Mouse (Mus musculus) liver, postnatal 0 days (tissue): ENCODE data around the gene Ccdc47. TPM values are rescaled to one million over a fixed set of nuclear protein-coding genes. Genes with fewer than 3 reads are reported as not detected.
A peak's percentile ranks its signal among the peaks of the same experiment; 100 is the strongest.

ENCODE experiments used
- ATAC-seq: fragments of 200-750 bp; cut with Nextera tagmentation; 2 replicates; pipeline ENCODE4 v1.8.0; 2017; ENCODE audit warnings: mild to moderate bottlenecking, moderate library complexity
- DNase-seq: peaks from one replicate; pipeline ENCODE4 v3.0.0-alpha.2; 2016
- H3K27ac ChIP-seq: fragments of 300-500 bp; sonication (generic); 2 replicates; pipeline ENCODE4 v1.5.1; 2014; ENCODE audit warnings: antibody characterized with exemption, moderate library complexity, mild to moderate bottlenecking, low read depth
- H3K27me3 ChIP-seq: fragments of 300-500 bp; sonication (generic); 2 replicates; pipeline ENCODE4 v1.6.1; 2014; ENCODE audit warnings: low read length, control low read depth, mixed read lengths; ENCODE audit not compliant: insufficient read depth
- H3K36me3 ChIP-seq: fragments of 300-500 bp; sonication (generic); replicated peaks from 2 replicates; pipeline ENCODE4 v1.6.1; 2014; ENCODE audit warnings: mild to moderate bottlenecking, control low read depth, low read length, moderate library complexity, mixed read lengths; ENCODE audit not compliant: insufficient read depth
- H3K4me1 ChIP-seq: fragments of 300-500 bp; sonication (generic); 2 replicates; pipeline ENCODE4 v1.6.1; 2014; ENCODE audit warnings: antibody characterized with exemption, mild to moderate bottlenecking, control low read depth; ENCODE audit not compliant: insufficient read depth
- H3K4me2 ChIP-seq: fragments of 300-500 bp; sonication (generic); 2 replicates; pipeline ENCODE4 v1.6.1; 2014; ENCODE audit warnings: low read depth, mild to moderate bottlenecking, low read length, moderate library complexity, mixed read lengths
- H3K4me3 ChIP-seq: fragments of 300-500 bp; sonication (generic); 2 replicates; pipeline ENCODE4 v1.5.1; 2014; ENCODE audit warnings: low read depth, low read length
- H3K9ac ChIP-seq: fragments of 300-500 bp; sonication (generic); replicated peaks from 2 replicates; pipeline ENCODE4 v1.6.1; 2014; ENCODE audit warnings: mild to moderate bottlenecking, moderate library complexity
- H3K9me3 ChIP-seq: fragments of 300-500 bp; sonication (generic); 2 replicates; pipeline ENCODE4 v1.6.1; 2016; ENCODE audit warnings: mild to moderate bottlenecking, control low read depth, low read length, mixed read lengths
- CTCF ChIP-seq: sonication (generic); IDR thresholded peaks from 2 replicates; pipeline ENCODE4 v1.5.1; 2016; ENCODE audit warnings: antibody characterized with exemption, low read depth
- EP300 ChIP-seq: IDR thresholded peaks from 2 replicates; pipeline ENCODE4 v1.6.1; 2016; ENCODE audit warnings: antibody characterized with exemption, low read depth, mild to moderate bottlenecking
- WGBS: fragments of 180-500 bp; shearing (Covaris S2); extraction: QIAGEN DNeasy Blood & Tissue Kit; methylation state at CpG from one replicate; pipeline ENCODE4 v1.1.7; 2014; ENCODE audit not compliant: insufficient replicate concordance; 5-methylcytosine and 5-hydroxymethylcytosine counted together
- polyA plus RNA-seq: library from polyadenylated mRNA; unstranded; fragments of >200 nt; fragmentation: Nextera tagmentation; extraction: Ambion mirVana; gene quantifications from 2 replicates; pipeline ENCODE4 v1.2.1, GENCODE M21; 2015

Ccdc47 gene
- polyA plus RNA-seq, 1 experiment from 2014 or later: 34.6 TPM

DNA sequence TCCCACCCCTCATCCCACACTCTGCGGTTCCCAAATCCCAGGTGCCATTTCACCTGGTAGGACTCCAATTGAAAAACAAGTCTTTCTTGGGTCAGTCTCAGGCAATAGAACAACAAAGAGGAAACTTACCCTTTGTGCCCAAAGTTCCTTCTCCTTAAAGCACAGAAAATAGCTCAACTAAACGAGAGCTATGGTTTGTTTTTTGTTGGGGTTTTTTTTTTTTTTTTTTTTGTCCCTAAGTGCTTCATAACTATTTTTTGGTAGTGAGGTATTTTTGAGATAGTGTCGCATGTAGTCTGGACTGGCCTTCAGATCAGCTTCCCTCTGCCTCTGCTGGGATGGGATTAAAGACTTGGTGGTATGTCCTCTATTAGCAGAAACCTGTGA lies 22.0 kb downstream of the Ccdc47 start:
- no peak for DNase-seq

DNA sequence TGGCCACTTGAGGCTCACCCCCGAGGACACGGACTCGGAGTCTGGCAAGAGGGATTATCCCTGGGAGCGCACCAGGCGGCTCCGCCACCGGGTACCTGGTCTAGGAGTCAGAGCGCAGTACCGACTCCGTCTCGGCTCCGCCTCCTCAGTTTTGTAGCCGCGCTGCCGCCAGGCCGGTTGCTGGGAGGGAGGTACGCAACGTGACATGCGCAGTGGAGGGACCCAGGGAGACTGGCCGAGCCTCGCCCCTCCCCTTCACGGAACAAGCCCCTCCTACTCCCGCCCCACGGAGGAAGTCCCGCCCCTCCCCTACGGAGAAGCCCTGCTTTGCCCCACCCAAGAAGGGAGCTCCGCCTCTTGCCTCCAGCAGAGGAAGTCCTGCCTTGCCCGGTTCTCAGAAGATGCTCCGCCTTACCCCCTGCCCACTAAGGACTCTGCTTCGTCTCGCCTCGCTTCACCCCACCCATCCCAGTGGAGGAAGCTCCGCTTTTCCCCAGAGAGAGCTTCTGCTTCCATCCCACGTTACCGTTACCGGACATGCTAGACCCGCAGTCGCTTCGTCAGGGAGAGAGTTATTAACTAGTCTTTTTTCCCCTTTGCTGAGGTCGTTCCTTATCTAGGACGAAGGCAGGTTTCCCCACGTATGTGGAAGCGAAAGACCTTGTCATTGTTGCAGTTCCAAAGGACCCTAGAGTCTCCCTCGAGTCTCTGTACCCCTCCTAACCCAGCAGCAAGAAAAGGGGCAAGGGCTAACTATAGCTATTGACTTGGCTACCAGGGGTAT lies 22.6 kb downstream of the Ccdc47 start:
- no peaks in the 10 kb centered on the region for H3K9me3 ChIP-seq
- peak overlapping the region; percentile 68 for H3K9ac ChIP-seq
- peak; percentile 100 for DNase-seq
- peak overlapping the region; percentile 77 for H3K4me2 ChIP-seq
- H3K4me3 ChIP-seq: peak overlapping the region; percentile 59
- TF ChIP-seq CTCF: no peak
- no peak for TF ChIP-seq EP300
- peak overlapping the region; percentile 91 for H3K27ac ChIP-seq
- H3K27me3 ChIP-seq: no peaks in the 10 kb centered on the region
- peak; percentile 96 for ATAC-seq
- peaks cover 17% of the 10 kb centered on the region; the same call in 1 of the 2 replicates for H3K36me3 ChIP-seq
- WGBS: under 1% methylated on average over 42 of the region's 44 CpGs
- H3K4me1 ChIP-seq: peaks cover 28% of the 10 kb centered on the region

More for the DNA sequence above, 22.0 kb downstream of the Ccdc47 start:
- no peak for TF ChIP-seq CTCF
- TF ChIP-seq EP300: no peak
- Histone ChIP-seq H3K9me3 (no peaks in the 10 kb centered on the region), H3K4me2 (peak overlapping the region; percentile 77), H3K4me3 (peak overlapping the region; percentile 59), H3K36me3 (peaks cover 17% of the 10 kb centered on the region; the same call in 1 of the 2 replicates), H3K4me1 (peaks cover 28% of the 10 kb centered on the region), H3K9ac (peak overlapping the region; percentile 68), H3K27ac (peak overlapping the region; percentile 91), H3K27me3 (no peaks in the 10 kb centered on the region)
- WGBS: 23% methylated on average over 3 of the region's 3 CpGs
- ATAC-seq: no peak

DNA sequence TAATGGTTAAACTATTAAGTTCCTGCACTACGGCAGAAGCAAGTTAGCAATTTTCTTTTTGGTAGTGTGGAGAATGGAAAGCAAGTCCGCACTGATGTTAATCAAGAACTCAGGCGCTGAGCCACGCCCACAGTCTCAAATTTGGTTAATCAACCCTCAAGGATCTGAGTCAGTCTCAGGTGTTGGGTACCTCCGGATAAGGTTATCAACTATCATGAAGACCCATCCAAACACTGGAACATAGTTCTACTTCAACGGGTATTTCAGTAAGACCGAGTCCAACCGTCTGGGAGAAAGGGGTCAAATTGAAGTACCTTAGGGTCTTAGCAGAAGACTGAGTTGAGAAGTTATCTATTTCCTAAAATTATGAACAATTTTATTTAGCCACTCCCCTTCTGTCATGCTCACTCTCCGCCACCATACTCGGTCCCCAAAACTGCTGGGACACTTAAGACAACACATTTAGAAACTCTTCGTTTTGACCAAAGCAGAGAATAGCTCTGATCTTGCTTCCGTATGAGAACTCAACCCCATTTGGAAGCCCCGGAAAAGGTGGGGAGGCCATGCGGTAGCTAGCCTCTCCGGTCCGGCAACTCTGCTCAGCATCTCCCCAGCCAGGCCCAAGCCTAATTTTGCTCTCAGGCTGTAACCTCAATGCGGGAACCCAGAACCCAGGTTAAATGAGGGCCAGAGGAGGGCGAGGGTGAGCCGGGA lies 23.3 kb downstream of the Ccdc47 start:
- peak overlapping the region; percentile 76 for H3K27ac ChIP-seq
- H3K4me3 ChIP-seq: peak overlapping the region; percentile 59
- peak overlapping the region; percentile 73 for H3K4me2 ChIP-seq
- TF ChIP-seq EP300 (no peak), CTCF (peak; percentile 37)
- peaks cover 23% of the 10 kb centered on the region for H3K4me1 ChIP-seq
- H3K9me3 ChIP-seq: no peaks in the 10 kb centered on the region
- ATAC-seq (peak; percentile 52), DNase-seq (no peak)
- peaks cover 10% of the 10 kb centered on the region; the same call in 1 of the 2 replicates for H3K36me3 ChIP-seq
- H3K9ac ChIP-seq: peak overlapping the region; percentile 60
- no peaks in the 10 kb centered on the region for H3K27me3 ChIP-seq
- 8% methylated on average over 19 of the region's 19 CpGs for WGBS

DNA sequence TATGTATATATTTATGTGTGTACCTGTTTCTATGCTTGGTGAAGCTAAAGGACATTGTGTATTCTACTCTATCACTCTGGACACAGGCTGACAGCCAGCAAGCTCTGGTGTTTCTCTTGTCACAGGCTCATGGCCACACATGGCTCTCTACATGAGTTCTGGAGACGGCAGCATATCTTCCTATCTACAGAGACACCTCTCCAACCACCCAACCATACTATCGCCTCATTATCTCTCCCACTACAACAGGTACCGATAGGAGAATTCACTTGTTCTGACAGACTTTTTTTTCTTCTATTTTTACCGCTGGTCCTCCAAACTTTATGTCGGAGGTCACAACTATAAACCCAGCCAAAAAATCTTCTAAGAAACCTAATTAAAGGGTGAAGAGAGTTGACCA lies 23.9 kb downstream of the Ccdc47 start:
- Histone ChIP-seq H3K4me2 (peak overlapping the region; percentile 73), H3K36me3 (peaks cover 5% of the 10 kb centered on the region; the same call in 1 of the 2 replicates), H3K27ac (peak overlapping the region; percentile 76; the same call in 1 of the 2 replicates), H3K9me3 (no peaks in the 10 kb centered on the region), H3K4me1 (peaks cover 23% of the 10 kb centered on the region), H3K9ac (peak overlapping the region; percentile 60; the same call in 1 of the 2 replicates), H3K27me3 (no peaks in the 10 kb centered on the region), H3K4me3 (peak overlapping the region; percentile 59)
- 49% methylated on average over 5 of the region's 5 CpGs for WGBS
- TF ChIP-seq EP300 (no peak), CTCF (no peak)
- DNase-seq: no peak
- no peak for ATAC-seq

DNA sequence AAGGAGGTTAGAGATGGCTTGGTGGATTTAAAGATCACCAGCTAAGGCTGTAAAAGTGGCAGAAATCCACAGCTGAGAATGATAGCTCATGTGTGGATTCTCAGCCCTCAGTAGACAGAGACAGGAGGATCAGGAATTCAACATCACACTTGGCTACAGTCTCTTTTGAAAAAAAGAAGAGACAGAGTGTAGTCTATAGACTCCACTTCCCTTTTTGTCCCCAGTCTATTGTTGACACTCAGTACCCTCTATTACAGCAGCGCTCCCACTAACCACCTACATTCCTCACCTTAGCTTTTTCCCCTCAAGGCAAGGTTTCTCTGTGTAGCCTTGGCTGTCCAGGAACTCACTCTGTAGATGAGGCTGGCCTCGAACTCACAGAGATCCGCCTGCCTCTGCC lies 24.4 kb downstream of the Ccdc47 start:
- Histone ChIP-seq H3K27ac (no peak overlapping the region), H3K27me3 (no peaks in the 10 kb centered on the region), H3K4me3 (no peak overlapping the region), H3K9me3 (no peaks in the 10 kb centered on the region), H3K36me3 (no peaks in the 10 kb centered on the region), H3K9ac (no peak overlapping the region), H3K4me1 (peaks cover 23% of the 10 kb centered on the region), H3K4me2 (0 out of 2 replicates have a peak overlapping the region, but pooled peaks have one; percentile 73)
- no peak for TF ChIP-seq CTCF
- no peak for TF ChIP-seq EP300
- 81% methylated on average over 3 of the region's 3 CpGs for WGBS
- DNase-seq (no peak), ATAC-seq (no peak)

DNA sequence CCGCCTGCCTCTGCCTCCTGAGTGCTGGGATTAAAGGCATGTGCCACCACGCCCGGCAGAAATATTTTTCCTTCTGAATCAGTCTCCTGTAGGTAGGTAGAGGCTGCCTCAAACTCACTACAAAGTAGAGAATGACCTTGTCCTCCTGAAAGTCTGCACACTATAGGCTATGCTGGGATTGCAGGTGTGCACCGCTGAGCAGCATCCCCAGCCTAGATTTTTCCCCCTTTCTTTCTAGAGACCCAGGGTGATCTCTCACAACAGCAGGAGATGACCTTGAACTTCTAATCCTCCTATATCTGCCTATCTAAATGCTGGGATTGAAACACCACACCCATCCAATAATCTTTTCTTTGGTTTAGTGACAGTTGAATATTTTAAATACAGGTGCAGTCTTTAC lies 28.8 kb downstream of the Ccdc47 start:
- Histone ChIP-seq H3K9me3 (no peaks in the 10 kb centered on the region), H3K27me3 (no peaks in the 10 kb centered on the region), H3K36me3 (no peaks in the 10 kb centered on the region; the same call in 1 of the 2 replicates), H3K9ac (no peak overlapping the region), H3K4me3 (no peak overlapping the region), H3K4me1 (peaks cover 5% of the 10 kb centered on the region), H3K27ac (no peak overlapping the region), H3K4me2 (no peak overlapping the region)
- no peak for TF ChIP-seq CTCF
- no peak for TF ChIP-seq EP300
- WGBS: 84% methylated on average over 4 of the region's 4 CpGs
- ATAC-seq (no peak), DNase-seq (no peak)
